Mouse (Mus musculus) heart, postnatal 4 days (tissue): Measurements from ENCODE around the gene Atp5e. TPM values are rescaled to one million over a fixed set of nuclear protein-coding genes. Genes with fewer than 3 reads are reported as not detected.

ENCODE experiments used
- DNase-seq: peaks from one replicate; pipeline ENCODE4 v3.0.0; 2021
- total RNA-seq, 2 experiments: library from RNA; stranded (reverse); gene quantifications; 2 replicates each; pipeline ENCODE4 v1.2.3; 2021

The Atp5e gene
- 1,000 to 10,000 TPM in 1 of 2 experiments, 100 to 1,000 TPM in 1; 968 to 1,079 TPM for total RNA-seq

- DNase-seq: peak; percentile 97
Observed at GRCm38 (mm10) chr2:174463789-174464523, at the start of gene Atp5e. Gene Atp5e (minus strand): TSS chr2:174464105.

GRCm38 (mm10) chr2:174509825-174510224, 45.9 kb upstream of the Atp5e start:
- DNase-seq: no peak

- no peak for DNase-seq
Observed at GRCm38 (mm10) chr2:174507998-174508397, 44.1 kb upstream of the Atp5e start.

- DNase-seq: peak; percentile 15
Observed at GRCm38 (mm10) chr2:174502831-174503460, 39.0 kb upstream of the Atp5e start.

- DNase-seq: no peak
Observed at GRCm38 (mm10) chr2:174502321-174502720, 38.4 kb upstream of the Atp5e start.

GRCm38 (mm10) chr2:174501517-174501916, 37.6 kb upstream of the Atp5e start:
- no peak for DNase-seq

GRCm38 (mm10) chr2:174500814-174501503, 37.1 kb upstream of the Atp5e start:
- no peak for DNase-seq

- no peak for DNase-seq
Observed at GRCm38 (mm10) chr2:174492858-174493257, 29.0 kb upstream of the Atp5e start.

- no peak for DNase-seq
Observed at GRCm38 (mm10) chr2:174487005-174487404, 23.1 kb upstream of the Atp5e start.

GRCm38 (mm10) chr2:174478746-174479145, 14.8 kb upstream of the Atp5e start:
- DNase-seq: no peak

GRCm38 (mm10) chr2:174477543-174478319, 13.8 kb upstream of the Atp5e start:
- DNase-seq: no peak

- DNase-seq: no peak
Observed at GRCm38 (mm10) chr2:174473550-174473927, 9.6 kb upstream of the Atp5e start.

- DNase-seq: peak; percentile 100
Observed at GRCm38 (mm10) chr2:174472818-174473549, 9.1 kb upstream of the Atp5e start, which contains the start of gene Prelid3b. Gene Prelid3b (minus strand): TSS chr2:174473081.

GRCm38 (mm10) chr2:174472407-174472806, 8.5 kb upstream of the Atp5e start:
- DNase-seq: no peak

GRCm38 (mm10) chr2:174470786-174471405, 7.0 kb upstream of the Atp5e start:
- no peak for DNase-seq

- DNase-seq: no peak
Observed at GRCm38 (mm10) chr2:174470333-174470732, 6.4 kb upstream of the Atp5e start.

GRCm38 (mm10) chr2:174463370-174463769, 535 bp downstream of the Atp5e start:
- no peak for DNase-seq

GRCm38 (mm10) chr2:174459365-174459764, 4.5 kb downstream of the Atp5e start:
- no peak for DNase-seq

- DNase-seq: peak; percentile 30
Observed at GRCm38 (mm10) chr2:174453681-174454080, 10.2 kb downstream of the Atp5e start.

GRCm38 (mm10) chr2:174450353-174450752, 13.6 kb downstream of the Atp5e start, which contains the start of gene Tubb1:
Gene Tubb1 (plus strand): TSS chr2:174450695.
- no peak for DNase-seq

- no peak for DNase-seq
Observed at GRCm38 (mm10) chr2:174448405-174448804, 15.5 kb downstream of the Atp5e start.
